ENCODE assay signal across 7 mouse cellular contexts in genomic region chr6:142964076-142964530, GRCm38 (mm10). TPM values are rescaled to one million over a fixed set of nuclear protein-coding genes. Genes with fewer than 3 reads are reported as not detected.
A peak's percentile ranks its signal among the peaks of the same experiment; 100 is the strongest.
DNase-seq lines count a peak whose midpoint lies in the region; ATAC-seq and TF ChIP-seq lines count a peak whose summit lies in the region.

Gene St8sia1 (minus strand): TSS chr6:142964452.

- under 1% methylated on average over 45 of the region's 45 CpGs for WGBS in embryonic facial prominence, embryonic 12.5 days
- under 1% methylated on average over 41 of the region's 45 CpGs for WGBS in hindbrain, embryonic 12.5 days
- WGBS in midbrain, embryonic 11.5 days, result under 1% methylated on average over 42 of the region's 45 CpGs

- H3K9me3 ChIP-seq in ES-Bruce4 (replicated peaks; ENCODE audit: control insufficient read depth, insufficient read depth, low read length, poor library complexity, severe bottlenecking), result no peaks in the 10 kb centered on the region
- no peaks in the 10 kb centered on the region for H3K9me3 ChIP-seq in embryonic facial prominence, embryonic 12.5 days
- H3K9me3 ChIP-seq in hindbrain, embryonic 12.5 days (replicated peaks), result 0 out of 2 replicates have a peak, but pooled peaks cover 5% of the 10 kb centered on the region
- no peaks in the 10 kb centered on the region; the same call in 1 of the 2 replicates for H3K9me3 ChIP-seq in midbrain, embryonic 11.5 days (ENCODE audit: control insufficient read depth, low read length)

- no peak for TF ChIP-seq EP300 in ES-Bruce4 (IDR thresholded peaks at IDR 0.05; ENCODE audit: insufficient read depth, low read depth, low read length)

- H3K4me1 ChIP-seq in ES-Bruce4 (ENCODE audit: control insufficient read depth, insufficient read depth, low read length), result no peaks in the 10 kb centered on the region
- no peaks in the 10 kb centered on the region for H3K4me1 ChIP-seq in embryonic facial prominence, embryonic 12.5 days
- H3K4me1 ChIP-seq in hindbrain, embryonic 12.5 days, result peaks cover 35% of the 10 kb centered on the region
- peaks cover 3% of the 10 kb centered on the region; the same call in 1 of the 2 replicates for H3K4me1 ChIP-seq in midbrain, embryonic 11.5 days (ENCODE audit: control insufficient read depth, insufficient read depth, low read length)

- peak; percentile 77 for ATAC-seq in embryonic facial prominence, embryonic 12.5 days (ENCODE audit: insufficient number of reproducible peaks, insufficient read depth, low FRiP score, low TSS enrichment)
- peak; percentile 78 for ATAC-seq in hindbrain, embryonic 12.5 days (ENCODE audit: low FRiP score)
- ATAC-seq in midbrain, embryonic 11.5 days (ENCODE audit: low FRiP score), result peak; percentile 78

- peak within 1 kb of the TSS; percentile 84 for H3K4me3 ChIP-seq in ES-Bruce4 (ENCODE audit: low read depth, low read length)
- peak within 1 kb of the TSS; percentile 65 for H3K4me3 ChIP-seq in embryonic facial prominence, embryonic 12.5 days
- H3K4me3 ChIP-seq in hindbrain, embryonic 12.5 days, result peak within 1 kb of the TSS; percentile 65
- H3K4me3 ChIP-seq in midbrain, embryonic 11.5 days (ENCODE audit: low read depth, low read length), result peak within 1 kb of the TSS; percentile 65

- H3K36me3 ChIP-seq in ES-Bruce4 (ENCODE audit: control insufficient read depth, insufficient read depth, low read length, poor library complexity, severe bottlenecking), result no peaks in the 10 kb centered on the region
- H3K36me3 ChIP-seq in embryonic facial prominence, embryonic 12.5 days, result no peaks in the 10 kb centered on the region
- H3K36me3 ChIP-seq in hindbrain, embryonic 12.5 days, result 0 out of 2 replicates have a peak, but pooled peaks cover 7% of the 10 kb centered on the region
- H3K36me3 ChIP-seq in midbrain, embryonic 11.5 days (ENCODE audit: control insufficient read depth, insufficient read depth, low read length), result no peaks in the 10 kb centered on the region

- peak; percentile 61 for DNase-seq in T-cell, adult 2 months (ENCODE audit: low spot score)
- DNase-seq in left cerebral cortex, adult 11 months (ENCODE audit: low spot score), result peak; percentile 40
- peak; percentile 97 for DNase-seq in midbrain, embryonic 11.5 days (ENCODE audit: low spot score, missing footprints)
- peak; percentile 35 for DNase-seq in telencephalon, adult 2 months (ENCODE audit: low read depth, low spot score)

- TF ChIP-seq POLR2A in ES-Bruce4 (IDR thresholded peaks at IDR 0.05; ENCODE audit: insufficient read depth, low read length), result no peak

- peak within 1 kb of the TSS; percentile 93 for H3K4me2 ChIP-seq in embryonic facial prominence, embryonic 12.5 days (replicated peaks)
- peak within 1 kb of the TSS; percentile 77 for H3K4me2 ChIP-seq in hindbrain, embryonic 12.5 days (replicated peaks)
- peak within 1 kb of the TSS; percentile 90 for H3K4me2 ChIP-seq in midbrain, embryonic 11.5 days

- no peaks in the 10 kb centered on the region for H3K27me3 ChIP-seq in ES-Bruce4 (ENCODE audit: control insufficient read depth, insufficient read depth, low read length, poor library complexity, severe bottlenecking)
- H3K27me3 ChIP-seq in embryonic facial prominence, embryonic 12.5 days, result peaks cover 5% of the 10 kb centered on the region; the same call in 1 of the 2 replicates
- H3K27me3 ChIP-seq in hindbrain, embryonic 12.5 days, result no peaks in the 10 kb centered on the region
- H3K27me3 ChIP-seq in midbrain, embryonic 11.5 days (ENCODE audit: control insufficient read depth, insufficient read depth, low read length), result no peaks in the 10 kb centered on the region

- no peak for TF ChIP-seq CTCF in ES-Bruce4 (IDR thresholded peaks at IDR 0.05; ENCODE audit: low read depth, low read length)

- no peak within 1 kb of the TSS for H3K27ac ChIP-seq in ES-Bruce4 (ENCODE audit: insufficient read depth, low read length)
- peak within 1 kb of the TSS; percentile 74 for H3K27ac ChIP-seq in embryonic facial prominence, embryonic 12.5 days
- peak within 1 kb of the TSS; percentile 93 for H3K27ac ChIP-seq in hindbrain, embryonic 12.5 days
- peak within 1 kb of the TSS; percentile 86 for H3K27ac ChIP-seq in midbrain, embryonic 11.5 days (ENCODE audit: low read depth, low read length)

- H3K9ac ChIP-seq in ES-Bruce4 (ENCODE audit: low read depth, poor library complexity, severe bottlenecking), result peak within 1 kb of the TSS; percentile 47
- H3K9ac ChIP-seq in embryonic facial prominence, embryonic 12.5 days, result peak within 1 kb of the TSS; percentile 69
- peak within 1 kb of the TSS; percentile 86 for H3K9ac ChIP-seq in hindbrain, embryonic 12.5 days
- H3K9ac ChIP-seq in midbrain, embryonic 11.5 days (ENCODE audit: low read length), result peak within 1 kb of the TSS; percentile 88

RNA-seq across cellular contexts. Expression of gene St8sia1, which starts in this region (rescaled TPM):
- polyA plus RNA-seq in ES-Bruce4 (2011; ENCODE audit: insufficient read depth, insufficient read length, low read depth, missing spikeins), result 2.3 and 2.5 TPM in 2 replicates
- 2.8 and 2.9 TPM in 2 replicates for polyA plus RNA-seq in embryonic facial prominence, embryonic 12.5 days (2016; fragmentation: Nextera tagmentation; extraction: Ambion mirVana)
- 9.1 TPM in 2 replicates for polyA plus RNA-seq in hindbrain, embryonic 12.5 days (2016; fragmentation: Nextera tagmentation; extraction: Ambion mirVana)
- 3.8 and 5.4 TPM in 2 replicates for polyA plus RNA-seq in midbrain, embryonic 11.5 days (2014; fragmentation: Nextera tagmentation; extraction: Ambion mirVana)

Comparison
In these comparisons a context has a peak if more than half of its experiments do, and no peak if none do; other contexts are left out.
1. DNase-seq: peak in every context shown above with its lines; median percentile 97 in midbrain, embryonic 11.5 days; 61 in T-cell, adult 2 months; 40 in left cerebral cortex, adult 11 months; 35 in telencephalon, adult 2 months.